Mouse (Mus musculus) MEL (cell line): Measurements from ENCODE around the gene Tmem108. TPM values are rescaled to one million over a fixed set of nuclear protein-coding genes. Genes with fewer than 3 reads are reported as not detected.

Experiments
- DNase-seq: peaks from one replicate; pipeline ENCODE4 v3.0.0; 2011; ENCODE audit warnings: low read depth, low spot score
- H3K27ac ChIP-seq: 2 replicates; pipeline ENCODE4 v1.5.1; 2012; ENCODE audit warnings: low read depth, mild to moderate bottlenecking, control low read depth, low read length, moderate library complexity; ENCODE audit not compliant: control insufficient read depth
- H3K27me3 ChIP-seq, 2 experiments: fragments of 150-350 bp in 1 of 2; sonication (generic) in 1 of 2; 2 replicates each; pipeline ENCODE4 v1.6.1; 2012; ENCODE audit warnings: low read length in 2 of 2, mild to moderate bottlenecking in 2 of 2, improper control_type of control experiment in 1 of 2, moderate library complexity in 1 of 2; ENCODE audit not compliant: insufficient read depth in 2 of 2, control insufficient read depth in 1 of 2
- H3K36me3 ChIP-seq, 2 experiments: 2 replicates each; pipeline ENCODE4 v1.6.1; 2012 to 2014; ENCODE audit warnings: low read length in 2 of 2, improper control_type of control experiment in 1 of 2, inconsistent platforms in 1 of 2, mild to moderate bottlenecking in 1 of 2; ENCODE audit not compliant: insufficient read depth in 2 of 2, control insufficient read depth in 1 of 2
- H3K4me1 ChIP-seq, 2 experiments: fragments of 150-350 bp in 1 of 2; sonication (generic) in 1 of 2; 2 replicates each; pipeline ENCODE4 v1.6.1; 2012; ENCODE audit warnings: low read length in 2 of 2, improper control_type of control experiment in 1 of 2, mild to moderate bottlenecking in 1 of 2; ENCODE audit not compliant: insufficient read depth in 2 of 2, control insufficient read depth in 1 of 2
- H3K4me3 ChIP-seq, 2 experiments: fragments of 150-350 bp in 1 of 2; sonication (generic) in 1 of 2; 2 replicates each; pipeline ENCODE4 v1.5.1; 2012; ENCODE audit warnings: low read depth in 2 of 2, low read length in 2 of 2, mild to moderate bottlenecking in 2 of 2, moderate library complexity in 2 of 2, control low read depth in 1 of 2, improper control_type of control experiment in 1 of 2; ENCODE audit not compliant: control insufficient read depth in 1 of 2, insufficient read depth in 1 of 2
- H3K79me2 ChIP-seq: 2 replicates; pipeline ENCODE4 v1.6.1; 2012; ENCODE audit warnings: mild to moderate bottlenecking, low read length, moderate library complexity; ENCODE audit not compliant: control insufficient read depth, poor library complexity, insufficient read depth
- H3K9ac ChIP-seq: 2 replicates; pipeline ENCODE4 v1.6.1; 2012; ENCODE audit warnings: low read depth, mild to moderate bottlenecking, control low read depth, low read length, moderate library complexity; ENCODE audit not compliant: control insufficient read depth, poor library complexity, severe bottlenecking
- H3K9me3 ChIP-seq: fragments of 150-350 bp; sonication (generic); replicated peaks from 2 replicates; pipeline ENCODE4 v1.6.1; 2012; ENCODE audit warnings: mild to moderate bottlenecking, low read length, improper control_type of control experiment, moderate library complexity; ENCODE audit not compliant: insufficient read depth
- CHD2 ChIP-seq: IDR thresholded peaks from 2 replicates; pipeline ENCODE4 v1.6.1; 2011; ENCODE audit warnings: low read length, improper control_type of control experiment
- E2F4 ChIP-seq: IDR thresholded peaks from 2 replicates; pipeline ENCODE4 v1.6.1; 2011; ENCODE audit warnings: low read depth, low read length, improper control_type of control experiment, borderline replicate concordance
- EP300 ChIP-seq, 2 experiments: IDR thresholded peaks; 2 replicates each; pipeline ENCODE4 v1.6.1; 2011; ENCODE audit warnings: improper control_type of control experiment in 2 of 2, low read length in 2 of 2, low read depth in 1 of 2, mild to moderate bottlenecking in 1 of 2
- GABPA ChIP-seq: IDR thresholded peaks from 2 replicates; pipeline ENCODE4 v1.6.1; 2012; ENCODE audit warnings: low read depth, mild to moderate bottlenecking, inconsistent platforms, low read length, improper control_type of control experiment, moderate library complexity
- JUND ChIP-seq: IDR thresholded peaks from 2 replicates; pipeline ENCODE4 v1.6.1; 2011; ENCODE audit warnings: low read depth, mild to moderate bottlenecking, improper control_type of control experiment, low read length
- MAFK ChIP-seq: IDR thresholded peaks from 2 replicates; pipeline ENCODE4 v1.6.1; 2011; ENCODE audit warnings: low read depth, mild to moderate bottlenecking, low read length, improper control_type of control experiment, borderline replicate concordance
- MAZ ChIP-seq: IDR thresholded peaks from 2 replicates; pipeline ENCODE4 v1.6.1; 2012; ENCODE audit warnings: low read depth, mild to moderate bottlenecking, inconsistent platforms, low read length, improper control_type of control experiment
- MEF2A ChIP-seq: IDR thresholded peaks from 2 replicates; pipeline ENCODE4 v1.6.1; 2014; ENCODE audit warnings: low read depth, mild to moderate bottlenecking, inconsistent platforms, low read length, improper control_type of control experiment; ENCODE audit not compliant: poor library complexity, insufficient replicate concordance, severe bottlenecking; ENCODE audit errors: extremely low read depth
- POLR2AphosphoS2 ChIP-seq: IDR thresholded peaks from 2 replicates; pipeline ENCODE4 v1.6.1; 2011; ENCODE audit warnings: low read length, improper control_type of control experiment
- POLR2AphosphoS5 ChIP-seq: IDR thresholded peaks from 2 replicates; pipeline ENCODE4 v1.6.1; 2012; ENCODE audit warnings: low read depth, borderline replicate concordance, mild to moderate bottlenecking, inconsistent platforms, low read length, moderate library complexity, mixed read lengths
- TBP ChIP-seq: IDR thresholded peaks from 2 replicates; pipeline ENCODE4 v1.8.0; 2011; ENCODE audit warnings: low read depth, low read length, improper control_type of control experiment
- TCF12 ChIP-seq: IDR thresholded peaks from 2 replicates; pipeline ENCODE4 v1.6.1; 2014; ENCODE audit warnings: low read depth, mild to moderate bottlenecking, inconsistent platforms, low read length, improper control_type of control experiment, moderate library complexity
- USF2 ChIP-seq, 2 experiments: IDR thresholded peaks; 2 replicates each; pipeline ENCODE4 v1.6.1; 2011 to 2012; ENCODE audit warnings: improper control_type of control experiment in 2 of 2, low read length in 2 of 2, borderline replicate concordance in 1 of 2, inconsistent platforms in 1 of 2, low read depth in 1 of 2, mild to moderate bottlenecking in 1 of 2; ENCODE audit not compliant: insufficient read depth in 1 of 2
- ZC3H11A ChIP-seq: IDR thresholded peaks from 2 replicates; pipeline ENCODE4 v1.6.1; 2012; ENCODE audit warnings: low read depth, mild to moderate bottlenecking, inconsistent platforms, low read length, improper control_type of control experiment
- ZKSCAN1 ChIP-seq: IDR thresholded peaks from 2 replicates; pipeline ENCODE4 v1.6.1; 2012; ENCODE audit warnings: low read depth, mild to moderate bottlenecking, inconsistent platforms, low read length, improper control_type of control experiment, moderate library complexity
- ZMIZ1 ChIP-seq: IDR thresholded peaks from 2 replicates; pipeline ENCODE4 v1.6.1; 2012; ENCODE audit warnings: low read depth, mild to moderate bottlenecking, inconsistent platforms, low read length, improper control_type of control experiment, moderate library complexity
- ZNF384 ChIP-seq: IDR thresholded peaks from 2 replicates; pipeline ENCODE4 v1.6.1; 2012; ENCODE audit warnings: low read depth, mild to moderate bottlenecking, inconsistent platforms, low read length, improper control_type of control experiment
- polyA plus RNA-seq, 2 experiments: library from polyadenylated mRNA; stranded (reverse) in 1 of 2; unstranded in 1 of 2; fragments of >175 nt in 1 of 2; fragments of >200 nt in 1 of 2; gene quantifications; 2 replicates each; pipeline versions ENCODE4 v1.2.1 to v1.2.4; 2012; ENCODE audit warnings: low replicate concordance in 2 of 2, low read depth in 1 of 2; ENCODE audit not compliant: insufficient read length in 2 of 2, insufficient read depth in 1 of 2, missing spikeins in 1 of 2
- total RNA-seq: library from RNA; depleted of rRNA; stranded (reverse); fragments of 300-350 nt; gene quantifications from 2 replicates; pipeline ENCODE4 v1.2.3, GENCODE M21; 2012

Tmem108 gene
- total and polyA plus RNA-seq, 3 experiments = not detected

DNA sequence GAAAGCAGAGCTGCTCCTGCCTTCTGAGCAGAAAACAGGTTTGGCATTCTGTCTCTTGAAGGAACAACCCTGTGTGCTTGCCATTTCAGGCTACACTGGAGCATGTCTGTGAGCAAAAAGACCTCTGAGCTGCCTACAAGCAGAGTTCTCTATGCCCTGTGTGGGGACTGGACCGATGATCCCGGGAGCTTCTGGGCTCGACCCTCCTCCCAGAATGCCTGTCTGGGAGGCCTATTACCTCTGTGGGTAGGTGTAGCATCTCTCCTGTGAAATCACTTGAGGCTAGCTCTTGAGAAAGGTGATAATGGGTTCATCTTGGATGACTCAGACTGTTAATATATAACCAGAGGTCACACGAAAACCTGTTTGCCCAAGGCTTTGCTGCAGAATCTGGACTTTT lies 19.0 kb upstream of the Tmem108 start:
- H3K4me3 ChIP-seq = no peak overlapping the region
- TF ChIP-seq MEF2A = no peak
- no peak for TF ChIP-seq ZC3H11A
- TF ChIP-seq ZMIZ1 = no peak
- no peak for TF ChIP-seq GABPA

DNA sequence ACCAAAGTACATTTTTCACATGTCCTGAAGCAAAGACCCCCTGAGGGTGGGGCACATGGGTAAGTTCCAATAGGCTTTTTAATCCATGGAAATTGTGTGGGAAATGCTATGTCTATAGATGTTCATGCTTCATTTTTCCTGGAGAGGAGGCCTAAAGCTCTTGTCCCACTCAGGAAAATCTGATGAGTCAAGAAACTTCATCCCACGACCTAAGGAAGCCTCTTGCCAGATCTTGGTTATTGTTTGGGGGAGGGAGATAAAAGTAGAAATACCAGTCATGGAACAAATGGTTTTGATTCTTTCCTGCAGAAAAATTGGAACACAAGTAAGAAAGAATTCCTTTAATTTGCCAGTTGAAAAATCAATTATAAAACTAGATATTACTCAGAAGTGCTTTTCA lies 16.5 kb upstream of the Tmem108 start:
- H3K4me1 ChIP-seq = no peaks in the 10 kb centered on the region
- TF ChIP-seq EP300 (IDR thresholded peaks at IDR 0.05; ENCODE audit: low read depth in 1 of 2, low read length in 2 of 2) = no peak
- no peak for TF ChIP-seq MAFK
- TF ChIP-seq POLR2AphosphoS2 = no peak
- TF ChIP-seq TBP = no peak
- no peak for TF ChIP-seq ZNF384
- TF ChIP-seq USF2 (IDR thresholded peaks at IDR 0.05; ENCODE audit: borderline replicate concordance in 1 of 2, insufficient read depth in 1 of 2, low read depth in 1 of 2, low read length in 2 of 2) = no peak
- TF ChIP-seq MAZ = no peak
- TF ChIP-seq POLR2AphosphoS5 = no peak
- TF ChIP-seq CHD2 = no peak
- TF ChIP-seq TCF12 = no peak
- no peak for TF ChIP-seq ZKSCAN1
- no peak for TF ChIP-seq E2F4
- TF ChIP-seq JUND = no peak

More for the DNA sequence above, 19.0 kb upstream of the Tmem108 start:
- H3K9ac ChIP-seq = no peak overlapping the region
- no peak for DNase-seq
- no peaks in the 10 kb centered on the region for H3K4me1 ChIP-seq
- H3K79me2 ChIP-seq = no peaks in the 10 kb centered on the region
- no peaks in the 10 kb centered on the region for H3K9me3 ChIP-seq
- no peaks in the 10 kb centered on the region for H3K27me3 ChIP-seq
- no peak overlapping the region for H3K27ac ChIP-seq
- no peaks in the 10 kb centered on the region for H3K36me3 ChIP-seq

More for the DNA sequence above, 16.5 kb upstream of the Tmem108 start:
- Histone ChIP-seq H3K27ac (no peak overlapping the region), H3K9ac (no peak overlapping the region), H3K79me2 (no peaks in the 10 kb centered on the region), H3K36me3 (no peaks in the 10 kb centered on the region), H3K4me3 (no peak overlapping the region), H3K9me3 (no peaks in the 10 kb centered on the region), H3K27me3 (no peaks in the 10 kb centered on the region)
- no peak for DNase-seq
